Mouse (Mus musculus) neural tube, embryonic 10.5 days (tissue): ENCODE data around the gene Gm28035.

Experiments
- DNase-seq: peaks from one replicate; pipeline ENCODE4 v3.0.0-alpha.2; 2017; ENCODE audit warnings: low spot score; ENCODE audit errors: extremely low spot score

The Gm28035 gene

DNA sequence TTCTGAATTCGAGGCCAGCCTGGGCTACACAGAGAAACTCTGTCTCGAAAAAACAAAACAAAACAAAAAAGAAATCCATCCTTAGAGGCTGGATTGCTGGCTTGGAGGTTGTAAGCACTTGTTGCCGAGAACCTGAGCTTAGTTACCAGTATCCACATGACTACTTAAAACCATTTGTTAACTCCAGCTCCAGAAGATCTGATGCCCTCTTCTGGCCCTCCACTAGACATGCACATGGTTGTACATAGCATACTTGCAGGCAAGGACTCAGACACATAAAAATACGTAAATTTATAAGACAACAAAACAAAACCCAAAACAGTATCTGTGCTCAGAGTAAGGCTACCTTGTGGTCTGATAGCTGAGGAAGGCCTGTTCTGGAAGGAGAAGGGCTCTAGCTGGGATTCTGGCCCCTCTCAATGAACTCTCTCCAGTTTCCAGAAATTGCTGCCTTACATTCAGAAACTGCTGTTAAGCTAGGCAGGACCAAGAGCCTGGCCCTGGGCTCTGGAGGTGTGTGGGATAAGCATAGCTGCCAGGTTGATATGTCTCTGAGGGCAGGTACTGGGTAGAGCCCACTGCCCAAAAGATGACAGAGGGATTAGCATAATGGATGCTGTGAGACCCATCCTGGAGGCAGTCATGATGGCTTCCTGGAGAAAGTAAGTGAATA, 20.8 kb downstream of the Gm28035 start:
- no peak for DNase-seq

- no peak for DNase-seq
These were observed 21.8 kb downstream of the Gm28035 start for GRCm38 (mm10) chr2:30261921-30262839.

GRCm38 (mm10) chr2:30262840-30263441, 22.6 kb downstream of the Gm28035 start:
- no peak for DNase-seq

DNA sequence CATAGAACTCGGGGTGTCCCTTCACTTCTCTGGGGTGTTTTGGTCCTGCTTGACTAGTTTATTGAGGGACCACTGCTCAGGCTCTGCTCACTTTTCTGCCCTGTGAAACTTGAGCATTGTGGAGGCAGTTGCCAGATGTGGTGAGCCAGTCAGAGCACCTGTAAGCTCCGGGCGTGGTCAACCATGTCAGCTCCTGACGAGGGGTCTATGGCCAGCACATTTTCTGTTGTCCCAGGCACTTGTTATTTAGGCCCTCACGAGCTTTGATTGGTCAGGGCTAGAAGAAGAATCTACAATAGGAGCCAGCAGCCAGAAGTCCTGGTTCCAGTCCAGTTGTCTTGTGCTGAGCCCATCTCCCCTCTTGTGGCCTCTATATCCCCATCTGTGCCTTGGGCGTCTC, 23.4 kb downstream of the Gm28035 start:
- DNase-seq, result no peak

- no peak for DNase-seq
These were observed 24.5 kb downstream of the Gm28035 start for GRCm38 (mm10) chr2:30264671-30265519.

DNA sequence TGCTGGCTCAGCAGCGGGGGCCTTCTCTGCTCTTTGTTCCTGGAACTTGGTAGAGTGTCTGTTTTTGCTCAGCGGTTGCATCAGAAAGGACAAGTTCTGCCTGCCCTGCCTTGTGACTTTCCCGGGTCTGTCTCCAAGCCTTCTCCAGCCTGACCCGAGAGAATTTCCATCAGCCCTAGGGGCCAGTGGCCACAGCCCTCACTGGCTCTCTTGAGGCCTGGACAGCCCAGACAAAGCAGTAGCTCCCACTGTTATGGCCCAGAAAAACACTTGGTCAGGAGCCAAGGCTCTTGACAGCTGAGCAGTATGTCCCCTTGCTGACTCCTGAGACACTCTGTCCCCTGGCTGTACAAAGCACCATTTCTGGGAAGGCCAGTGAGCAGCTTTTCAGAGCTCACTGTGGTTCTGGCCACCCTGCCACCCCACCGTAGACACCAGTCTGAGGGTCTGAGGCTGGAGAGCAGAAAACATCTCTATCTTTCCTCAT, 25.4 kb downstream of the Gm28035 start, which contains the start of gene Phyhd1:
TSS of gene Phyhd1 (plus strand) at position 437 of the 487 bp plus-strand sequence.
- no peak for DNase-seq

DNA sequence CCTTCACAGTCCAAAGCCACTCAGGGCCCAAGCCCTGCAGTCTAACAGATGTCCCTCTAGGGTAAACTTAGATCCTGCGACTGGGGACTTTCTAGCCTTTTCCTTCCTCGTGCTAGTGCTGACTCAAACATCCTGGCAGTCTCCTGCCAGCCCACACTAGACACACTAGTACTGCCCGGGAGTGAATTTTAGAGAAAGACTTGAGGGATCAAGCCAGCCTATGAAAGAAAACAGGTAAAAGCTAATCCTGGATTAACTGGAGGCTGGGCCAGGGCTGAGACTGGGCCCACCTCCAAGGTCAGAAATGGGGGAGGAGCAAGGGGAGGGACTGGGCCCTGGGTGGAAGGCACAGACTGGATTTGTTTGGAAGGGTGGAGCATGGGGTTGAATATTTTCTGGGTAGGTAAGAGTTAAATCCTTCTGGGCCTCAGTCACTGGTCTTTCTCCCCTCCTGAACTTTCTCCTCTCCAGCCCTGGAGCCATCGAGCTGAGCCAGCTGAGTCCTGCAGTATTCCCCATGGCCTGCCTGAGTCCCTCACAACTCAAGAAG, 26.1 kb downstream of the Gm28035 start:
- DNase-seq, result no peak

DNA sequence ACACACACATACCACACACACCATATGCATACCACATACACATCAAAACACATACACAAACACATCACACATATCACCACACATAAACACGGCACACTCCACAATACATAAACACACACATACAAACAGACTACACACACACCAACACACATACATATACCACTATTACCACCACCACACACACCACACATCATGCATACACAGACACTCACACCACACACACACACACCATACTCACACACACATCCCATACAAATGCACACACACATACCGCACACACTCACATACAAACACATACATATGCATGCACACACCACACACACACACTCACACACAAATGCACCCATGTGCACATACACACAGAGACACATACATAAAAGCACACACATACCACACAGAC, 27.1 kb downstream of the Gm28035 start:
- no peak for DNase-seq

DNA sequence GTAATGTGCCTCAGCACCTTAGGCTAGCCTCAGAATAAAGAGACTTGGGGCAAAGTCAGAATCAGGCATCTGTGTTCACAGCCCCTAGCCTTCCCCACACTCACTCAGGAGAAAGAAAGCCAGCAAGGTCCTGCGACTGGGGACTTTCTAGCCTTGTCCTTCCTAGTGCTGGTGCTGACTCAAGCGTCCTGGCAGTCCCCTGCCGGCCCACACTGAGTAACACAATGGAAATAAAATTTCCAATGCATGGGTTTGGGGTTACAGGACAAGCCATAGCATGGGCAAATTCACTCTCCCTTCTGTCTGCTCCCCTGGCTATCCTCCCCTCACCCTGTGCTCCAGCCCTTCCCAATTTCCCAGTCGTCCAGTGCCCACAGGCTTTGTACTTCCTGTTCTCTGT, 28.0 kb downstream of the Gm28035 start:
- DNase-seq, result no peak

- no peak for DNase-seq
These were observed 29.0 kb downstream of the Gm28035 start for GRCm38 (mm10) chr2:30269241-30269990.

DNA sequence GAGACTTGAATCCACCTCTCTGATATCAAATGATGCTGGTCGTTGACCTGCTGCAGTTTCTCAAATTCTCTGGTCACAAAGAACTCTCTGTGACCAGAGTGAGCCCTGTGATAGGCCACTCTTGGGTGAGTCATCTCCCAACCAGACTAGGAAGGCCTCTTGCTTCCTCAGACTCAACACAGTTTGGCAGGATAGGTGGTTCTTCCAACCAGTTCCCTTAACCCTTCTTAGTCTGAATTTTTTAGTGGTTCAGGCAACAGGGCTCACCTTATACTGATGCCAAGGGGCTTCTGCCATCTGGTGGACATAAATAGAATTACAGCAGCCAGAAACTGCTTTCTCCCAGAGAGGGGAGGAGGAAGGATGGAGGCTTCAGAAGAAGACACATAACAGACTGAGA, 29.8 kb downstream of the Gm28035 start:
- DNase-seq, result peak; percentile 42

- DNase-seq, result no peak
These were observed 40.4 kb downstream of the Gm28035 start, which contains the start of gene Gm28038 for GRCm38 (mm10) chr2:30280743-30281142. Gm28038 (plus strand) TSS chr2:30281043.

DNA sequence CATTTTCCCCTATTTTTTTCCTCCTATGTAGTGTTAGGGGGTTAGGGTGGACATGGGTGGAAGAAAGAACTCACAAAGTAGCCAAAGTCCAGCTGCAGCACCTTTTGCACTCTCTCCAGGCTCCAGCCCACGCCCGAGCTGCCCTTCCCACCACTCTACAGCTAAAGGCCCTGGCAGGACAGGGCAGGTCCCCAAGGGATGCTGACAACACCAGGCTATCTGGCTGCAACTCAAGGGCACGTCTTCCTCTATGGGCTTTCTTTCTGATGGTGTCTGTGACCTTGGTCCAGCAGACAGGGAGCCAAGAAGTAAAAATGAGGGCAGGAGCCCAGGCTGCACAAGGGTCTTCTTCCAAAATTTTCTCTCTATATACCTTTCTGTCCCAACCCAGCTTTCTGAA, 41.3 kb downstream of the Gm28035 start:
- DNase-seq, result no peak

GRCm38 (mm10) chr2:30283193-30283592, 42.8 kb downstream of the Gm28035 start:
- DNase-seq, result no peak

- no peak for DNase-seq
These were observed 44.6 kb downstream of the Gm28035 start for GRCm38 (mm10) chr2:30285004-30285403.

- DNase-seq, result no peak
These were observed 45.2 kb downstream of the Gm28035 start for GRCm38 (mm10) chr2:30285416-30286181.

DNA sequence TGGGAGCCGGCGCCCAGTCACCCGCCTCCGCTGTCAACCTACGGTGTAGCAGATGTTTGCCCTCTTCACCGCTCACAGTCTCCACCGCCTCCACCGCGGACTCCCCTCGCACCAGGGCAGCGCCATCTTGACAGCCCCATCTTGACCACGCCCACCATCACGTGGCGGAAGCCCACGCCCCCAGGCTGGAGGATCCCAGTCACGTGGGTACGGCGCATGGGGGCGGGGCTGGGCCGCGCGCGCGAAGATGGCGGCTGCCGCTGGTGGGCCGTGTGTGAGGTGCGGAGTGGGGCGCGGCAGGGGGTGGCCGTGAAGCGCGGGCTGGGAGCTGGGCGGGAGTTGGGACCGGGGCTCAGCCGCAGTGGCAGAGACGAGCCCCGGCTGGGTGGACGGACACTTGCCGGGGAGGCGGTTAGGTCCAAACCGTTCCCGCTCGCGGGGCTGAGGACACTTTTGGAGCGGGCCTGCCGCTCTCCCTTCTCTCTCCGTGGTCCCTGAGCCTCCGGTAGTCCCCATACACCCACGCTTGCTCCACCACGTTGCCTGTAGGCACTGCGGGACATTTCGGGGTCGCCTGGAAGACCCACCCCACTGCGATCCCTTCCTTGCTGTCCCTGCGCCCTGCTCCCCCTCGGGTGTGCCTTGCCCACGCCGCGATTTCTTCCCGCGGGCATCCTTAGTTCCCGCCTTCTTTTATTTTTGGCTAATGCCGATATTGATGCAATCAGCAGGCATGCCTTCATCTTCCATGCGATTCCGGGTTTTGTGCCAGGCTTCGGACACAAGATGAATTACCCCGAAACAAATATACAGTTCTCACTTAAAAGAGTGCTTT, 46.0 kb downstream of the Gm28035 start, which contains the start of the genes Dolk and Nup188:
TSS of gene Dolk (minus strand) at position 143 of the 835 bp plus-strand sequence.
TSS of gene Nup188 (plus strand) at position 206 of the 835 bp plus-strand sequence.
- DNase-seq, result peak; percentile 99

DNA sequence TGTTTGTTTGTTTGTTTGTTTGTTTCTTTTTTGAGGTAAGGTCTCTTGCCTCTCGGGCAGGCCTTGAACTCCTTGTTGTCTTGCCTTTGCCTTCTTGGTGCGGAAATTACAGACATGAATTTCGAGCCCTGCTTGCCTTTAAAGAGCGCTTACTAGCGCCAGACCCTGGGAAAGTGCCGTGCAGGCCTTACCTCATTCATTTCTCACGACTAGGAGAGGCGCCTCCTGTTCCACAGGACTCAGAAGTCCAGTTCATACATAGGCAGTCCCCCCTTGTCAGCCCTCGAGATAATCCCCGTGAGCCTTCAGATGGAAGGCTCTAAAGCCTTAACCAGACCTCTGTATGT, 46.6 kb downstream of the Gm28035 start:
- peak; percentile 41 for DNase-seq
